Mouse (Mus musculus): ENCODE data around the gene Gpr183.

Gpr183 gene

DNA sequence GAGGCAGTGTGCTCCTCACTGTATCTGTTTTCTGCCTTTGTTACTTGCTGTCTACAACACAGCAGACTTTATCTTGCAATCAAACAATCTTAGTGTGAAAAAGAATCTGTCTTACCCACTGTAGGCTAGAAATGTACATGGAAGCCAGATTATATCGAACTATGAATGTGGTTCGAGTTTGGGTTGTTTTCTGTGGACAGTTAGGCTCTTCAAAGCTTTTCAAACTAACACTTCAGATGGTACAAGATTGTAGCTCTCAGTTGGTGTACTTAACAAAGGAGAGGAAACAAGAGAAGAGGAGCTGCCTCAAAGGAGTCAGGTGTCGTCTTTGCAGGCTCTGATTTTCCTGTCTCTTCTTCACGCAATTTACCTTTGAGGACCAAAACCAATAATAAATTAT, 22.7 kb upstream of the Gpr183 start:
- DNase-seq (ENCODE audit: low read depth in 1 of 2, low spot score in 2 of 2), result no peak

DNA sequence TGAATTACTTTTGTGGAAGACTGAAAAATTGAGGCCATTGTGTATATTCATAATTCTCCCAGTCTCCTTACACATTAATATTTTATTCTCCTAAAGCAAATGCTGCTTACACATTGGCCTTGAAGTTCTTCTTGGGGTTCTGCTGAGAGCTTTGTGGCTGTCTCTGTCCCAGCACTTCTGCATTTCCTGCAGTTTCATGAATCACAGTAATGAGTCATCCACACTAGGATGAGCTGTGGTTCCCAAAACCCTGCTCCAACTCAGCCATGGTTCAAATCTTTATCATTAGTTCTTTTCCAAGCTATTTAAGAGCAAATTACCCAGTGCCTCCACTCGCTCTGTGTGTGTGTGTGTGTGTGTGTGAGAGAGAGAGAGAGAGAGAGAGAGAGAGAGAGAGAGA, 22.3 kb upstream of the Gpr183 start:
- no peak for DNase-seq (ENCODE audit: low read depth in 1 of 2, low spot score in 2 of 2)

DNA sequence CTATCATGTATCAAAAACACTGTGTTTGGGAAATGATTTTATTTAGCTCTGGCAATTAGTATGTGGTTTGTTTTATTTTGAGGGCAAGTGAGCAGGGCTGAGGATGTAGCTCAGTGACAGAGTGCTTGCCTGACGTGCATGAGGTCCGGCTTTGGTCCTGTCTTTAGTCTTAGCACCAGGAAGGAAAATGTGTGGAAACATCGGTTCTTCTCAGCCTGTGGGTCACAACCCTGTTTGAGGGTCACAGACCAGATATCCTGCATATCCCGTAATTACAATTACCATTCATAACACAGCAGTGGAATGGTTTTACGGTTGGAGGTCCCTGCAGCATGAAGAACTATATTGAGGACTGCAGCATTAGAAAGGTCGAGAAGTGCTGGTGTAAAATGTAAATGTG, 21.0 kb upstream of the Gpr183 start:
- DNase-seq (ENCODE audit: low read depth in 1 of 2, low spot score in 2 of 2), result no peak

DNA sequence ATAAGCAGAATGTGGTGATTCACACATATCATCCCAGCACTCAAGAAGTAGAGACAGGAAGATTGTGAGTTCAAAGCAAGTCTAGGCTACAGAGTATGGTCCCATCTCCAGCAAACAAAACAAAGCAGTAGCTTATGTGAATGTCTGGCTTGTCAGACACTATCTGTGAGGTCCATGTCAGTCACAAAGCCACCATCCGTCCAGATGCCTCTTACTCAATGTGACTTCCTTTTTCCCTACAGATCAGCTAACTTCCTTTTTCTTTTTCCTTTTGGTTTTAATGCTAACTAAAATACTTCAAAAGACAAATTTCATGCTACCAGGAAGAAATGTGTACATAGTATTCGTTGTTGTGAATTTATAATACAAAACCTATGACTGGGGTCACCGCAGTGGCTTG, 20.5 kb upstream of the Gpr183 start:
- DNase-seq (ENCODE audit: low read depth in 1 of 2, low spot score in 2 of 2), result no peak

DNA sequence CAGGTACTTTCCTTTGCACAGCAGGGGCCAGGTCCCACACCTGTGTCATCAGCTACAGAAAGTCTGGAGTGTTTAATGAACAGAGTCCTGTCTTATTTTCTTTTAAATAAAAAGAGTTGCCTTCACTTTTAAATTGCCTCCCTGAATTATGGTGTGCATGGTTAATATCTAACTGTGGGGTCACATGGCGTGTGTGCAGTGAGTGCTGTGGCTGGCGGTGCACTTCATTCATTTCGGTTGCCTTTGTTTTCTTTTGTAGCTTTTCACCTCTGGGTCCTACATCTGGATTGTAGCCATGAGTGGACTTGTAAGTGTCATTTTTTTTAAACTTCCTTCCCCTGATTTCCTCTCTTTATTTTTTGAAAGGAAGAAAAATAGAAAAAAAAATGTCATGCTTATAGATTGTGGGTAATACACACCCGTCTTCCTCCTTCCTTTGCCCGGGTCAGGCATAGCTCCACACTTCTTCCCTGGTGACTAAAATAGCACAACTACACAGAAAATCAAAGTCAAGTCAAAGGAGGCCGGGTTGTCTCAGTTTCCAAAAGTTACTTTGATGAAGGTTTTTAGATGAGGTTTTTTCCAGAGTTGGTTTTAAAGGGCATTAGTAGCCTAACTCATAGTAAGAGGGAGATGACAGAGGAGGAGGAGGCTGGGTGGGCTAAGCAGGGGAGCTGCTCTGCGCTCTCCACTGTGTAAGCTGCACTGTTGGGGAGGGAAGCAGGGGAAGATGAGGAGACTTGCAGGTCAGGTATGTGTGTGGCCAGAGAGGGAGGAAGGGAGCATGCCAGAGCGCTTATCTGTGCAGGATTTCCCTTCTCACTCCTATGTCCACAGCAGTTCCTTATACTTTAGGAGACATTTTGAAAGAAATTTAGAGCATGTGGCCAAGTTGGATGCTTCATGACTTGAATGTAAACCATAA, 18.3 kb upstream of the Gpr183 start:
- DNase-seq (ENCODE audit: low read depth in 1 of 2, low spot score in 2 of 2), result no peak

DNA sequence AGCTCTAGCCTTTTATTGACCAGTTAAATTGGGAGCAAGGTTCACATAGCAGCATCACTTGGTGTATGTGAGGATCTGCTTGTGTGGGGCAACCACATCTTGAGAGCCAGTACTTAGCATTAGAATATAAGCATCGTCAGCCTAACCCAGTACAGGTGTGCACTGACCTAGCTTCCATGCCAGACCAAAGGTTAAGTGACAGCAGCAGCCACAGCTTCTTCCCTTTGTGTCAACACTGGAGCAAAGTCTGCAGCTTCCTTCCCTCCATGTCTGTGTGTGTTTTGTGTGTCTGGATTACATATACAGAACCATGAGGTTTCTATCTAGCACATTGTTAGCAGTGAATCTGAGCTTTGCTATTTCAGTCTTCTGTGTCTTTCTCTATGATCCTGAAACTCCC, 16.5 kb upstream of the Gpr183 start:
- no peak for DNase-seq (ENCODE audit: low read depth in 1 of 2, low spot score in 2 of 2)

DNA sequence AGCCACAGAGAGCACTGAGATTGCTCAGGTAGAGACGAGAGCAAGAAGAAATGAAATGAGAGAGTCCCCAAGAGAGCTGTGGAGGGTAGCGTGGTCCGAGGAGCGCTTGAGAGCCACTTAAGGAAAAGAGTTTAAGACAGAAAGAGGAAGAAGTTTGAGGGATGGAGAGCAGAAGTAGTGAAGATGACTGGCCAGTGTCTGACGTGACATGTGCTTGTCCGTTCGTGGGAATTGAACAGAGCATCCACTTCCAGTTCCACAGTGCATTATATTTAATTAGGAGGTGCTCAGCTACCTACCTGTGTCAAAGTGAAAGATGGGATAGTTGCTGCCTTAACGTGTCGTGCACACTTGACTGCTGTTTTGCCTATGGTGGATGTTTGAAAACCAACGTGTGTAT, 8.1 kb upstream of the Gpr183 start:
- DNase-seq (ENCODE audit: low read depth in 1 of 2, low spot score in 2 of 2), result no peak

DNA sequence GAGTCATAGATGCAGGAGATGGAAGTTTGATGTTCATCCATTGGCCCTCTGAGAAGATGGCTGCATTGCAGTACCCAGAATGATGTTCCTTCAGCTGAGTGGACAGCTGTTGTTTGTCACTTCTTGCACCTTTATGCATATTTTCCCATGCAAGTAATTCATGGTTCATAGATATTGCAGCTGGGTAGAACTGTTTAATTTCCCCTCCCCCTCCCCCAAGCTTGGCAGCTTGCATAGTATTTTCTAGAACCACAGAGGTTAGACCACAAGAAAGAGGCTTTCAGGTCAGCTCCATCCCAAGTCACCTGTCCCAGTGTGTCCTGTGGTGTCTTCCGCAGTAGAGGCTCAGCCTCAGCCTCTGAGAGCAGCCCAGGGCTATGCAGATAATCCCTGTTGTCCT, 5.4 kb upstream of the Gpr183 start:
- DNase-seq (ENCODE audit: low read depth in 1 of 2, low spot score in 2 of 2), result no peak

DNA sequence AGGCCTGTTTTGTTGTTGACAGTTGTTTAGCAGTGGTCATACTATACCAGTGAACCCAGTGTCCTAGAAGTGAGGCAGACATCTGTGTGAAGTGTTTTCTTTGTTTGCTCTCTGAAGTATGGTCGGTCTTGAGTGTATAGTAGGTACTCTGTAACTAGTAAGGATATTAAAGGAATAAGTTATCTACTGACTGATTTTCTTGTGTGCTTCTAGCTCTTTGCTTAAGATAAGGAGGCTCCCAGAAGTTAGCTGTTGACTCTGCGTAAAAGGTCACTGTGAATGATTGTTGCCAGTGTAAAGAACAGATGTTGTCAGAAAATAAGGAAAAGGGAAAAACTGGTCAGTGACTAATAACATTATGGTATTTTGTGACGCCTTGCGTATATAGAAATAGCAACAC, 2.1 kb upstream of the Gpr183 start:
- DNase-seq (ENCODE audit: low read depth in 1 of 2, low spot score in 2 of 2), result no peak

DNA sequence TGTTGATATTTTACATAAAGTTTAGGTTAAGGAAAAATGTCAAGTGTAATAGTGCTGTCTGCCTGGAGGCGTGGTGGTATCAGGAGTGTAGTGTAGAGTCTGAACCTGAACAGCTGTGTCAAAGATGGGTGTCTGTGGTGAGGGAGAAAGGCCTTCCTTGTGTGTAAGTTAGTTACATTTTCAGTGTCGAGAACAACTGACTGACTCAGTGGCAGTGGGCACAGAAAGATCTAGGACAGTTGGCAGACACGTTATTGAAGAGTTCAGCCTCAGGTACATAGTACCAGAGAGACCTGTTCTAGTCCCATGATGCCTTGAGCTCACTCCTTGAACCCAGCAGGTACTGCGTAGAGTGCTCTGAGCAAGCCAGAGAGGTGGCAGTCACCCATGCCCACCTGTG, 466 bp upstream of the Gpr183 start:
- no peak for DNase-seq (ENCODE audit: low read depth in 1 of 2, low spot score in 2 of 2)

DNA sequence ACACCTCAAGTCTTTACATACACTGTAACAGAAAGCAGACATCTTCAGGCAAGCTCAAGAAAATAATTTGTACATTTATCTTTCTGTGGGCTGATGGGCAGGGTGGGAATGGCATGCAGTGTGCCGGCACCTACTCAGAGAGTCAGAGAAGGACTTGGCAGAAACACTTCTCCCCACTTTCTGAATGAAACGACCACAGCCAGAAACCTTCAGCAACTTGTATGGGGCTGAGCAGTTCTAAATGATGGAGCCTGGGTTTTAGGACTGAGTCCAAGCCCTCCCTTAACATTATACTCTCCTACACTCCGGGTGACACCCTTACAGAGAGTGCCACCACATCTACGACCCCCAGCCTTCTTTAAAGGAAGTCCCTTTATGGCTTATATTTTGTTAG, 1.1 kb downstream of the Gpr183 start:
- no peak for DNase-seq (ENCODE audit: low read depth in 1 of 2, low spot score in 2 of 2)

DNA sequence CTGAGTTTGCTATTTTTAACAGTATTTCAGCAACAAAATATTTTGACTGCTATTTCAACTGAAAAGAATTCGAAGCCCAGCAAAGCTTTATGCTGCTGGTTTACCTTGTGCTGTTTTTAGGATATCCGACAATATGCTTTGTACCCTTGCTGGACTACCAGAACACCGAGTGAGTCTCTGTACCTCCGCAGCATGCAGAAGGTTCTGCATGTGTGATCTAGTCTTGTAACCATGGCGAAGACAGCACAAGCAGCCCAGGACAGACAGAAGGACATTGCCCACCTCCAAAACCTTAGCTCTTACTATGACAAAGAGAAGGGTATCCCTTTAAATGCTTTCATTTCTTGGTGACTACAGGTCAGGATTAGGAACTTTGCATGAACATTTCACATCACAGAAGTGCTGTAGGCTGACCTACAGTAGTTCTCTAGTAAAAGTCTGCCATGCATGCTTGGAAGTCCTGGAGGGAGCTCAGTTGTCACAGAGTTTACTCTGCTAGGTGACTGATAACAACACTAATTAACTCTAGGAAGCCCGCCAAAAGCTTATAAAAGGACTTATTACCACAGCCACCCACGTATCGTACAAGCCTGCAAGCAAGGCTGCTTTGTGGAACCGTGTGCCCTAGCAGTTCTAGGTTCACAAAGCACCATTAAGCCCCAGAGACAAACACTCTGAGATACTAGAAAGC, 1.6 kb downstream of the Gpr183 start:
- DNase-seq (ENCODE audit: low read depth in 1 of 2, low spot score in 2 of 2), result no peak

DNA sequence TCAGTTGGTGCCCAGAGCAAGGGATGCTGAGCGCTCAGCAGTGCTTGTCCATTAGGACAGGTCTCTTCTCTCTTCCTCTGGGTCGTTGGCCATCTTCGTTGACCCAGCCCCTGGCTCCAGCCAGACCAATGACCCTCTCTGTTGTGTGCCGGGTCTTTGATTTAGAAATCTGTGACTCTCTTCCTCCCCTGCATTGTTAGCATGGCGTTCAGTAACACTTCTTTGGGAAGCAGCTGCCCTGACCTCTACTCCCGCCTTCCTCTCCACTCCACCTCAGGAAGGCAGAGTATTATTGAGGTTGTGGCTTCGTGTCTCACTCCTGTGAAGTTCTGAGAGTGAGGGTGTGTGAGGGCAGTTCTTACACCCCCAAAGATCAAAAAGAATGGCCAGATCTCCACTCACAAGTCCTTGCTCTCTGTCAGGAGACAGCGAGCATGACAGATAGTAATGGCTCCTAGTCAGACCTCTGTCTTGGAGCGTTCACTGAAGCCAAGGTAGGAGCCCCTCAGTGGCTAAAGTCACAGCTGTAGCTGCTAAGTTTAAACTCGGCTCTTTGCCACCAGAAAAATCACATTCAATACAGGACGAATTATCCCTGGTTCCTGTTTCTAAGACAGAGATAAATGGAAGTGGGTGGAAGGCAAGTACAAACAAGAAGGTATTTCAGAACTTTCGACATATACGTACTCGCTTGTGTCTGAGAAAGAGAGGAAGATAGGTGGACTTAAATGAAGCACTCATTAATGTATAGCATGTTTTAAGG, 2.7 kb downstream of the Gpr183 start:
- DNase-seq (ENCODE audit: low read depth in 1 of 2, low spot score in 2 of 2), result no peak

DNA sequence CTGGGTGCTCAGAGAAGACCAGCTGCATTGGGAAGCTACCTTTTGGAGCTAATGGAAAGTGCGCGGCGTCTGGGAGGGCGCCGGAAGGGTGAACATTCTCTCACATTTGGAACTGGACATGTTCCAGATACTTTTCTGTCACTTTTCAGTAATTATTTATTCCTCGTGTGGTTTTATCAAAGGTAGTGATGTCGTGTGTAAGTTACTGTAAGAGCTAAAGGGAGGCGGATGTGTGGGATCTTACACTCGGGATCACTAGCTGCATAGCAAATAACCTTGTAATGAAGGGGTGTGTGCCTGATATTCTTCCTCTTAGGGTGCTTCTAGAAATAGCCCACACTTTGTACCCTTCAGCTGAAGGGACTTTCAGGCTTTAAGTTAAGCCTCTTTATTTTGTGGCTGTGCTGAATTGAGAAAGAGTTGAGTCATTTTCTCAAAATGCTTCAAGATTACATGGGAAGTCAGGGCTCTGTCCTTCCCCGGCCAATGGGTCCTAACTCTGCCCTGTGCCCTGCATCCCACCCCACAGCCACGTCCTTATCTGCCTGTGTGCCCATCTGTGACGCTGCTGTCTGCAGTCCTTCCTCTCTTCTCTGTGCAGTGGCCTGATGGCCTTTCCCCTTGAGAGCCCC, 3.4 kb downstream of the Gpr183 start:
- no peak for DNase-seq (ENCODE audit: low read depth in 1 of 2, low spot score in 2 of 2)

DNA sequence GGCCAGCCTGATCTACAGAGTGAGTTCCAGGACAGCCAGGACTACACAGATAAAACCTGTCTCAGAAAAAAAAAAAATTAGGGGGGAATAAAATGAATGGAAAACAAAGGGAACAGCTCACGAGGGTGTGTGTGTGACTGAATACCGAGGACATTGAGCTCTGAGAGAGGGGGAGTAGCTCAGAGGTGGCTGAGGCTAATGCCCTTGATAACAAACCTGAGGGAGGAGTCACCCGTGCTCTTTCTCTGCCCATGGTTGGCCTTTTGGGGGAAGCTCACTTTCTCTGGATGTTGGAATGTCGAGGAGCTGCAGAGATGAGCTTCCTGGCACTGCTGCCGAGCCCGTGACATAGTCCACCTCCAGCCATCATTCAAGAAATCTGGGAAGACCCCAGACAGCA, 4.0 kb downstream of the Gpr183 start:
- no peak for DNase-seq (ENCODE audit: low read depth in 1 of 2, low spot score in 2 of 2)

DNA sequence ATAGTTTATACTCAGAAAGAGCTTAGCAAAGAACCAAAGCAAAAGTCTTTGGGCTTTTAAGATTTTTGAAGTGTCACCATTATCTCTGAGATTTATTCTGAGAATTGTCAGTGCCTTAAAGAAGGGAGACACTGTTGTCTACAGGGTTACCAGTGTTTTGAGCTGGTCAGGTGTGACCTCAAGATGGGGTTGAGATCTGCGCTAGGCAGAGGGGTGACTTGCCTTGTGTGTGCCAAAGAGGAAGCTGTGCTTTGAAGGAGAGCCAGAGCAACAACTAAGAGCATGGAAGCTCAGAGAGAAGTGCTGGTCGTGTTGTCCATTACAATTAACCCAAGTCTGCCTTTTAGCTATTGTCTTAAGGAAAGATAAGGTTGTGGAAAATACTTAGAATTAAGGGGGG, 4.5 kb downstream of the Gpr183 start:
- DNase-seq (ENCODE audit: low read depth in 1 of 2, low spot score in 2 of 2), result no peak

DNA sequence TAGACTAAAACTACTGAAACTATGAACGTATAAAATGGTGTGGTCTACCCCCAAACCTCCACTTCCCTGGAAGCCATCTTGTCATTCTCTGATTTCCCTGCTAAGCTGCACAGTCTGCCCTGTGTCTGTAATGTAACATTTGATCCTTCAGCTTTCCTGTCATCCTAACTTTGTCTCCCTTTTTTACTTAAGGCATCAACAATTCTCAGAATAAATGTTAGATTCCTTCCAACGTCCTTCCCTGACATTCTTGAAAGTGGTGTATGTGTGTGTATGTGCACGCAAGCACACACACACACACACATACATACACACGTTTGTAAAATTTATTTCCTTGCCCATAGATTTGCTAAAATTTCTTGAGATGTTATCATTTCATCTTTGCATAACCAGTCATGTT, 5.0 kb downstream of the Gpr183 start:
- DNase-seq (ENCODE audit: low read depth in 1 of 2, low spot score in 2 of 2), result no peak

DNA sequence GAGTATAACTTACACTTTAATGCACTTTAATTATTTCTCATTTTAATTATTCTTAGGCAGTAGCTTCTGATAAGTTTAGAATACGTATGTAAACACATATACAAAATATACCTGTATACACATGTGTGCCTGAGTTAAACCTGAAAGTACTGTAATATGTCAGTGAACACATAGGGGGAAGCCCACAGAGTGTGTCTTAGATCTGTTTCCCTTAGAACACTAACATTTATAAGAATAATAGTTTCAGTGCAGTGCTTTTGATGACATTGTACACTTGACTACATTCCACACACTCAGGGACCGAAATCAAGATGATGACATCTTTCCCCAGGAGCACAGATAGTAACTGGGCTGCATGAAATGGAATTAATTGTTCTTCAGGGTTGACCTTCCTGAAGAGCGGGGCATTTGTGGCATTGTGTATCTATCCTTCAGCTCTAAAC, 5.4 kb downstream of the Gpr183 start:
- DNase-seq (ENCODE audit: low read depth in 1 of 2, low spot score in 2 of 2), result no peak

DNA sequence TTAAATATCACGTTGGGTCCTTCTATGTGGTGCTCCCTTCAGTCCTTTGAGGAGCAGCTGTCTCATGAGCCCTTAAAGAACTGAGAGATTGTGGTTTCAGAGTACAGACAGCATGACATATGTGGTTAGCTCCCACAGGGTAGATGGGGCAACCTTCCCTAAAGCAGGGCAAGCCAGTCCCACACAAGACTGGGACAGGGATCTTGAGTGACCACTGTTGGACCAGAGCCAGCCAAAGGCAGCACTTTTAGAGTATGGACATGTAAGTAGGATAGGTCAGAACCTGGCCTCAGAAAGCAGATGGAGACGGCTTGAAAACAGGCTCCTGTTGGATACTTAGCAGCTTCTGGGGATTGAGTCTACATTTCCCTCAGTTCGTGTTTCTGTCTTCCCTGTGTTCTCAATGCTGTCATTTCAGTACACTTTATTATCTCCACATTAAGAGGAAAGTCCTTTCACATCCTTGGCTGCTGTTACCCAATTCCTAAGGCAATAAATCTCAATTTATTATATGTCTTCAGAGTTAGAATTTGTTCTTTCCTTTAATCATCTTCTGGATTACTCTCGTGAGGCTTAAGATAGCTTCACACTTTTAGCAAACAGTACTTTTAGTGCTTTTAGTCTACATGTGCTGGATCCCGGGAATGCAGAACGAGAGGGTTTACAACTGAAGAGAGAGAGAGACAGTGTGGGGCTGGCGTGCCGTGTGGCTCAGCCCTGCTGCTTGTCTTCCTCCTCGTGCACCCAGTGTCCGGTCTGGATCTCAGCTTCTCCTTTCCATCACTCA, 6.1 kb downstream of the Gpr183 start:
- DNase-seq (ENCODE audit: low read depth in 1 of 2, low spot score in 2 of 2), result no peak

DNA sequence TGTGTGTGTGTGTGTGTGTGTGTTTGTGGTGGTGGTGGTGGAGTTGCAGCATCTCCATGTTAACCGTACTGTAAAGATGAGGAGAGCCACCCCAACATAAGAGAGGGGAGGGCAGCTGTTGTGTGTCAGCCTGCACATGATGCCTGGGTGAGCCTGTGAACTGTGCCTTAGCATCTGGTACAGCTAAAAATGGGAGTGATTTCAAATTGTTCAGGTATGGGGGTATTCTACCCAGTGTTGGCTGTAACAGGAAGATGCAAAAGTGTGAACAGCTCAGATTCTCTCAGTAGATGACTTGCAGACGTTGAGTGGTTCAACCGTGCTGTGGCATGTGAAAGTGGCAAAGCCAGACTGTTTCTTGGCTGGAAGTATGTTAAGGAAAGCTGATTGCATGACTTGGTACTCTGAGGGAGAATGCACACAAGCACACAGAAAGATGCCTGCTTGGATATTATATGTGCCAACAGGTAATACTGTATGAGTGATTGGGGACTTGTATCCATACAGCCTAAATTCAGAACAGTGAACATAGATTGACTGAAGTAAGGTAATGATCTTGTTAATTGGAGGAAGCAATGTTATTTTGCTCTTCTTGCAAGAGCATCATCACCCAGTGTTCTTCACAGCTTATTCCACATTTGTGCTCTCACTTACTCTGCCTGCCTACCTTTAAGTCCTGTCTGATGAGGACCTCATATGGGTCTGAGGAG, 6.8 kb downstream of the Gpr183 start:
- DNase-seq (ENCODE audit: low read depth in 1 of 2, low spot score in 2 of 2), result no peak
